Mouse (Mus musculus): ENCODE data around the gene Slc16a6.

Slc16a6 gene

DNA sequence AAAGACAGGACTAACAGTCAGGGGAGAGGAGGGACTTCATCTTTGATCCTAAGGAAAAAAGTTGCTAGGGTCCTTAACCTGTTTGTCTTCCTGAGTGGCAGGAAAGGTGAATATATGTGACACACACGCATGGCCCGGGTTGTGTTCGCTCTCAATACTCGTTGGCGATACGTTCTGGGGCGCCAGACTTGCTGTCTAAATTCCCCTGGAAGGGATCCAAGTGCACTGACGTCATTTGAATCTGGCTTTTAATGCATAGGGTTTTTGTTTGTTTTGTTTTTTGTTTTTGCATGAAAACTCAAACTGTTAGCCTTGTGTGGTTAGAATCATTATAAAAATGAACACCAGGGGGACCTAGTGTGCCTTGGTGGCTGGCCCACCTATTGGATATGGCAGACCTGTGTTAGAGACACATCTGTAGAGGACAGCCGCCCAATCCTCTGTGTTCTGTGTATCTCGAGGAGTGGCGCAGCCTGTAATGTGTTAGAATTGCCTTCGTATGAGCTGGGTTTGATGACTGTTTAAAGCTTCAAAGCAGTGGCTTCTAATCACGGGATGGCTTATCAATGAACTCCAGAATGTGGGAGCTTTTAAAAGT, 27.9 kb downstream of the Slc16a6 start:
- DNase-seq (ENCODE audit: low spot score): peak; percentile 63

DNA sequence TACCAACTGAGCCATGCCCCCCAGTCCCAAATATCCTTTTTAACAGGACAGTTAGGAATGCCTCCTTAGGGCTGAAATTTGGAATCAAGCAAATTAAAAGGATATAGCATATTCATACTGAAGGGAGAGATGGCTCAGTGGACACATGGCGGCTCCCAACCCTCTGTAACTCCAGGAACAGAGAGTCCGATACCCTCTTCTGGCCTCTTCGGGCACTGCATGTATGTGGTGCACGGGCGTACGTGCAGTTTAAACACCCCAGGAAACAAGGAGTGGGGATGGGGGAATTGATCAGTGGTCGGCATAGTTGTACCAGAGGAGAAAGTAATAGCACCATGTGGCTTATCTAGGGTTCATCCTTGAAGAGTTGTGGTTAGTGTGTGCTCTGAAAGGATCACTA, 28.8 kb downstream of the Slc16a6 start:
- no peak for DNase-seq (ENCODE audit: low spot score)

DNA sequence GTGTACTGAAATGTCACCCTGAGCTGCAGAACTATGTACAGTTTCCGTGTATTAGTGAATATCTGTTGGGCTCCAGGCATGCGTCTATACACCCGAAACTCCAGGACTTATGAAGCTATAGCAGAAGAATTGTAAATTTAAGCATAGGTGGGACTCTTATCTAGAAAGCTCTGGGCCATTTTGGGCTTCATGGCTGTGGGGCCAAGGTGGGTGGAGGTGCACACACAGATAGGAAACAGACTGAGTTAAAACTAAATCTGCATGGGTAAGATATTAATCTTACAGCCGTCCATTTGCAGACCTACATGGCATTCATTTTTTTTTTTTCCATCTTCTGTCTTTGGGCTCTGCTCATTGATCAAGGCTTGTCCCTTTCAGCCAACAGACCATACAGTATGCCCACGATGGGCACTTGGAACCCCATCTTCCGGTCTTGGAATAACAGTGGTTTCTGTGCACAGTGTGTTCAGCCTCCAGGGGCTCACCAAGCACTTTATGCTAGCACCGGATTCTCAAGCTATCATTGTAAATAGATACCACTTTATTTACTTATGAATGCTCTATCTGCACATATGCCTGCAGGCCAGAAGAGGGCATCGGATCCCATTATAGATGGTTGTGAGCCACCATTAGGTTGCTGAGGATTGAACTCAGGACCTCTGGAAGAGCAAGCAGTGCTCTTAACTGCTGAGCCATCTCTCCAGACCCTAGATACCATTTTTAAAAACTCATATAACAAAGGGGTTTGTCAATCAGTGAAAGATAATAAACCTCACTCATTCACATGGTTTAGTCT, 29.7 kb downstream of the Slc16a6 start:
- DNase-seq (ENCODE audit: low spot score): no peak

DNA sequence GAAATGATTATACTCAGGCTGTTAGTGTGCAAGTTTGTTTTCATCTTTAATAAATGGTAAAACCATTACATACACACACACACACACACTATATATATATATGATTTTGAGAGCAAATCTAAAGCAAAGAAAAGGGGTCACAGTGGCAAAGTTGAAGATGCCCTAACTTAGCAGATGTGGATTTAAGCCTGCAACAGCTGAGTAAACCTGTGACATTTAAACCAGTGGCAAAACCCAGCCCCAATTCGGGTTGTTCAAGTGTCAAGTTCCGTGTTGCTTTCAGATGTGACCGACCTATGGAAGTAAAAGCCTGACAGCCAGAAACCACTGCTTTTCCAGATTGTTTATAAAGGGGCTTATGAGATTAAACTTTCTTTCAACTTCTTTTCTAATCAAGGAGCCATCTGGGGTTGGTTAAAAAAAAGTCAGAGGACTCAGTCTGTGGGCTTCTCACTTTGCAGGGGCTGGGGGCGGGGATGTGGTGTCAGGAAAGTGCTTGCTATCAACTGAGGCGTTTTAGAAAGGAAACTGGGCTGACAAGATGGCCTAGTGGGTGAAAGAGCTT, 31.1 kb downstream of the Slc16a6 start:
- no peak for DNase-seq (ENCODE audit: low spot score)

DNA sequence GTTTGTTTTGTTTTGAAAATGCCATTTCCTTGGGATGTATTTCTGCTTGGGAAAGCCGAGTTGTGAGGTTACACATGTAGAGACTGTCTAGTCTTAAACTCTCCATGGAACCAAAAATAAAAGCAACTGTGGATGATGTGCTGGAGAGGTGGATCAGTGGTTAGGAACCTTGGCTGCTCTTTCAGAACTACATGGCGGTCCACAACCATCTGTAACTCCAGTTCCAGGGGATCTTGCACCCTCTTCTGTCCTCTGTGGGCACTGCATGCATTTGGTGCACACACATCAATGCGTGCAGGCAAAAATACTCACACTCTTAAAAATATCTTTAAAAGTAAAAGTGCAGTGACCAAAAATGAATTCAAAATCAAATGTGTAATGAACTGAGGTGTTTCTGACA, 32.3 kb downstream of the Slc16a6 start:
- DNase-seq (ENCODE audit: low spot score): peak; percentile 30

DNA sequence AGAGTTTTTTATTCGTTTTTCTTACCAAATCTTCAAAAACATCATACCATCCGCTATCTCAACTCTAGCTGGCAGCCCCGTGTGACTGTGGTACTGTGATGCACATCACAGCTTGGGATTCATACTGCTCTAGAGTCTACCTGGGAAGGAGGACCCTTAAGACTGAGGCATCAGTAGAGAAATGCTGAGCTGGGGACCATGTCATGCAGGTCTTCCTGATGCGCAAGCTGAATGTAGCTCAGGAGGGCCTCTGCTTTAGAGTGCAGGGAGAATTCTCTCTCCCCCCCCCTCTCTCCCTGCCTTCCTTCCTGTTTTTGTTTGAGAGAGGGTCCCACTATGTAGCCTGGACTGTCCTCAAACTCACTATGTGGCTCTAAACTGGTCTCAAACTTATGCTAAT, 32.8 kb downstream of the Slc16a6 start:
- no peak for DNase-seq (ENCODE audit: low spot score)

DNA sequence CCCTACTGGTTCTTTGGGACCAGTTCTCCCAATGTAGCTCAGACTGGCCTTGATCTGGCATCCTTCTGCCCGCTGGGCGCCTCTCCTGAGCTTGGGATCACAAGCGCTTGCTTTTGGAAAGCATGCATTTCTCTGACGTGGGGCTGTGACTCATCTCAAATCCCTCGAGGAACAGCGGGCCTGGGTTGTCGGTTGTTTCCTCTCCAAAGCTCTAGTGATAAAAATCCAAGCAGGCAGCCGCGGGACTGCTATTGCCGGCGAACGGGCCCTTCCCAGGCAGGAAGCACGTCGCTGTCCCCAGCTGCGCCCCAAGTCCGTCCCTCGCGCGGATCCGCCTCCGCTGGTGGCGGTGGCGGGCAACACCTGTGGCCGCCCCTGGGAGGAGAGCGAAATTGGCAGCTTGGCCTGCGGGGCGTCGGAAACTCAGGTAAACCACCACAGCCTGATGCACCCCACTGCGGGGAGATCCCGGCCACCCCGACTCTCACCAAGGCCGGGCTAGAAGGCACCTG, 33.5 kb downstream of the Slc16a6 start:
- DNase-seq (ENCODE audit: low spot score): peak; percentile 96

DNA sequence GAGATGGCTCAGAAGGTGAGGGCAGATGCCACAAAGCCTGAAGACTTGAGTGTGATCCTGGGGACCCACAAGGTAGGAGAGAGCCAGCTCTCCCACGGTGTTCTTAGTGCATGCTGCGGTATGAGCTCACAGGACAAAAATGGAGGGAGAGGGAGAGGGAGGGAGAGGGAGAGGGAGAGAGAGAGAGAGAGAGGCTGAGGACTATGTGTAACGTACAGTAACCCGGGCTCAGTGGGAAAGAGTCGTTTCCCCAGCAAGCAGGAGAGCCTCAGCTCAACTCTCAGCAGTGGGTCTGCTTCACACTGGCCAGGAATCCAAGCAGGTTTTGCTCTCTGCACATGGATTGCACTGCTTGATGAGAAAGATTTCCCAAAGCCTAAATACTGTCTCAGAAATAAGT, 34.2 kb downstream of the Slc16a6 start:
- peak; percentile 44 for DNase-seq (ENCODE audit: low spot score)

DNA sequence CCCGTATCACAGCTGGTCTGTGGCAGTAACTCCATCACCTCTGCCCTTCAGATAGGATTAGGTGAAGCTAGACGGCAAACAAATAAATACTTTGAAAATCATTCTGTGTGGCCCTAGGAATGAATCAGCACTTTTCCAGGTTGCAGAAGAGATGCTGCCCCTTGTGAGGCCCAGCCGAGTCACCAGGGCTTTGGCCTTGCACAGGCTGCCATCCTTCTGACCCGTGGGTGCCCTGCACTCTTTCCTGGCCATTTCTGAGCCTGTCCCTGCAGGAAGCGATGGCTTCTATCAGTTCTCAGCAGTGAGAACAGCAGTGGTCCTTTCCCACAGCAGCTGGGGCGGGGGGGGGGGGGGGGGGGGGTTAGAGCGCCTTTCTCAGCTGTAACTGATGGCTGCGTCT, 36.5 kb downstream of the Slc16a6 start:
- no peak for DNase-seq (ENCODE audit: low spot score)

DNA sequence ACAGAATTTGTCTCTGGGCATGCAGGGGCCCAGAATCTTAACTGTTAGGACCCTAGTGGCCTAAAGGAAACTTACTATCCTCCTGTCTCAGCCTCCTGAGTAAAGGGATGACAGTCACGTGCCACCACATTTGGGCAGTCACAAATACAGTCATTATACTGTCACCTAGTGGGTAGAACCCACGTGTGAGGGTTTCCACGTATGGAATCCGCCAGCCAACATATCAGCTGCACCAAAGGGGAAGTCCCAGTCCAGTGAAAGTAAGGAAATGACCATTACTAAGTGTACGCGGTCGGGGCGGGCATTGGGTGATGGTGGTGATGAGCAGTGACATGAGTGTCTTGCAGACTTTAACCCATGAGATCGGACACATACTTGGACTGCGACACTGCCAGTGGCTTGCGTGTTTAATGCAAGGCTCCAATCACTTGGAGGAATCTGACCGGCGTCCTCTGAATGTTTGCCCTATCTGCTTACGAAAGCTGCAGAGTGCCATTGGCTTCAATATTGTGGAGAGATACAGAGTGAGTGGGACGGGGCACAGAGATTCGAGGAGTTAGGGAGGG, 39.1 kb downstream of the Slc16a6 start:
- no peak for DNase-seq (ENCODE audit: low spot score)

DNA sequence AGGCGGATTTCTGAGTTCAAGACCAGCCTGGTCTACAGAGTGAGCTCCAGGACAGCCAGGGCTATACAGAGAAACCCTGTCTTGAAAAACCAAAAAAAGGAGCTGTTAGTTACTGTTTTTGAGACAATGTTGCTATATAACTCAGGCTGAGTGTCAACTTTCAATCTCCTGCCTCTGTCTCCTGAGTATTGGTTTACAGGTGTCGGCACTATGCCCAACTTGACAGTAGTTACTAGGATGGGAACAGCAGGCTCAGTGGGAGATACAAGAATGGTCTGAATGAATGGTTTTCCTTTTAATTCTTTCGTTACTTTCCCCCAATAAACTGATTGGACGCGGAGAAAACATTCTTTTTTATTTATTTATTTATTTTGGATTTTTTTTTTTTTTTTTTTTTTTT, 46.0 kb downstream of the Slc16a6 start:
- no peak for DNase-seq (ENCODE audit: low spot score)

DNA sequence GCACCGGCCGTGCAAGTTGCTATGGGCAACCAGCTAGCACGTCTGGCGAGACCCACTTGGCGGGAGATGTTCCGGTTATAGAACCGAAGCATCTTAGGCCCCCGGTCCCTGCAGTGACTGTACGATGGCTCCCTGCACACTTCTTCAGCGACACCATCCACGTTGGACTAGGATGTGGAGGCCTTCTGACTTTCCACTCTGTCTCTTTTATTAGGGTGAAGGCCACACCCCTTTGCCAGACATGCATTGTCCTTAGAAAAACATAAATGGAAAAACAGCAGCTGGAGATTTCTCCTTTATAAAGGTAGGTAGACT, 47.2 kb downstream of the Slc16a6 start:
- no peak for DNase-seq (ENCODE audit: low spot score)

DNA sequence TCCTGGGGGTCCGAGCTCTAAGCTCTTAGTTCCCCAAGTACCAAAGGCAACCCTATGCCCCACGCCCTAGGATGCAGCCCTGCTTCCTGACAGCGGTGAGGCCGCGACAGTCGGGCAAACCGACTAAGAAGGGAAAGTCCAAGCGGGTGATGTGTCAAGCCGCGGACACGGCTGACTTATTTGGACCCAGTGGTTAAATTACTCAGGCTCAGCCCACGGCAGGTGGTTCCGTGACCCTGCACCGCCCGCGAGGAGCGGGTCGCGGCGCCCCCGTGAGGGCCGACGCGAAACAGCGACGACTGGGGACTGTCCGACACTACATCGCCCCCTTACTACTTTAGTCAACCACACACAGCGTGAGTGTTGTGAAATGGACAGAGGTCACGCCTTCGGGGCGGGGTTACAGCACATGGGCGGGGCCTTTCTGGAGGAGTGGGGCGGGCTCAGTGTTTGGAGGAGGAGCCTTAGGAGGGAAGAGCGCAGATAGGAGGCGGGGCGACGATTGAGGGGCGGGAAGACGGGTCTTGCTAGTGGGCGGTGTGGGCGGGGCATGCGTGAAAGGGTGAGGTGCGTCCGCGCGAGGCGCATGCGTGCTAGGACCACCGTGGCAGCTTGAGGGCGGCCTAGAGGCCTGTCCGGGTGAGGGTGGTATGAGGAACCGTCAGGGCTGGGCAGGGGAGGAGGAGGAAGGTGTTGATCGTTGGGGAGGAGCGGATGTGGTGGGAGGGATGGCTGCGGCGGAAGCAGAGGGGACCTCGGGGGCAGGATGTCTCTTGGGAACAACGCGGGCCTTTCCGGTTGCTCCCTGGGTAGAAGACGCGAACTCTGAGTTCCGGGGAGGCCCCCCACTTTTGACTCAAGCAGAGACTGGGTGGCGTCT, 47.8 kb downstream of the Slc16a6 start, which contains the start of gene Amz2:
Amz2 (plus strand) TSS at position 555 of the 880 bp plus-strand sequence.
- peak; percentile 99 for DNase-seq (ENCODE audit: low spot score)

DNA sequence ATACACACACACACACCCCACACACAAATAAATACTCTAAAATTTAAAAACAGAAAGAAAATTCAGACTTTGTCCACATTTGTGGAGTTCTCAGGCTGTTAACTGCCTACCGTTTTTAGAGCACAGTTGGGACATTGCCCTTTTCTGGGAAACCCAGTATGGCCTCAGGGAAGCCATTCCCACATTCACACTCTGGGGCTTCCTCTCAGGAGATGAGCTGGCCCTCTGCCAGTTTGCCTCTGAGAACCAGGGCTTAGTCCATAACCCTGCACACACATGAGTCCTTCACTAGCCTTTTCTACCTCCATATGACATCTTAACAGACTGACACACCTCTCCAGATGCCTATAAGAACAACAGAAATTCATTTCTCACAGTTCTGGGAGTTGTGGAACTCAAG, 50.1 kb downstream of the Slc16a6 start:
- no peak for DNase-seq (ENCODE audit: low spot score)

DNA sequence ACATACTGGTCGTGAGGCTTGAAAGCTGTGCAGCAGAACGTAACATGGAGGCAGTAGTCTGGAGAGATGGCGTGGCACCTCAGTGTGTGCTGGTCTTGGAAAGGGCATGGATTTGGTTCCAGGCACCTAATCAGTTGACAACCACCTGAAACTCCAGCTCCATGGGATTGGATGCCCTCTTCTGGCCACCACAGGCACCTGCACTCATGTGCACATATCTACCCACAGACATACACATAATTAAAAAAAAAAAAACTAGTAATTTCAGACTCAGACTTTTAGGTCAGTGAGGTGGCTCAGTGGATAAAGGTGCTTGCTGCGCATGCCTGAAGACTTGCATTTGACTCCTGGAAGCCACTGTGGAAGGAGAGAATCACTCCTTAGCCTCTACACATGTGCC, 51.1 kb downstream of the Slc16a6 start:
- DNase-seq (ENCODE audit: low spot score): no peak

DNA sequence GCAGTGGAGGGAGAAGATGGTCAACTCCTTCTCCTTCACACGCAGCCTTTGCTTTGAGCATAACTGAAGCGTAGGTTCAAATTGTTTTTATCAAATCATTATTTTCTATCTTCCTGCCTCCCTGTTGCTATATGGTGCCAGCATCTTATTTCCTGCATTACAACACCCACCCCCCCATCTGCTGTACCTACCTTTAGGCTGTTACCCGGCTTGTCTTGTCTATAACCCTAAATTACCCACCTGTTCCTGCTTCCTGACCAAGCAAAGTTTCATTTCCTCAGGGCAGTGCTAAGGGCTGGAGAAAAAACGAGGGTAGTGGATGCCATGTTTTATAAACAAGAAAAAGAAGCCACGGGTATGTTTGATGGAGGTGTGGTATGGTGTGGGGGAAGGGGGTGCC, 52.2 kb downstream of the Slc16a6 start:
- no peak for DNase-seq (ENCODE audit: low spot score)

DNA sequence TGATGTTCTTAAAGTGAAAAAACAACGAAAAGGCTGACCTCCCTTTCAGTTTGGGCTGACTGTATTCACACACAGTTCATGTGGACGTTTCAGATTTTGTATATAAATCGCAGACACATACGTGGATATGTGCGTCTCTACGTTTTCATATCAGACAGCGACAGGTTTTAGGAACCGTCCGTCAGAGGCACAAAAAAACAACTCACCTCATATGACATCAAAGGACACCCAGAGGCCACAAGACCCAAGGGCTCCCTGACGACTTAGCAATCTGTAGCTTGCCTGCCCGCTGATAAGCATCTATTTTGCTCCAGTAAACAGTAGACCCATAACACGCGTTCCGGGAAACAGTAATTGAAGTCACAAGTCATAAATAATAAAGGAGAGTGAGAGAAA, 52.8 kb downstream of the Slc16a6 start:
- peak; percentile 50 for DNase-seq (ENCODE audit: low spot score)

DNA sequence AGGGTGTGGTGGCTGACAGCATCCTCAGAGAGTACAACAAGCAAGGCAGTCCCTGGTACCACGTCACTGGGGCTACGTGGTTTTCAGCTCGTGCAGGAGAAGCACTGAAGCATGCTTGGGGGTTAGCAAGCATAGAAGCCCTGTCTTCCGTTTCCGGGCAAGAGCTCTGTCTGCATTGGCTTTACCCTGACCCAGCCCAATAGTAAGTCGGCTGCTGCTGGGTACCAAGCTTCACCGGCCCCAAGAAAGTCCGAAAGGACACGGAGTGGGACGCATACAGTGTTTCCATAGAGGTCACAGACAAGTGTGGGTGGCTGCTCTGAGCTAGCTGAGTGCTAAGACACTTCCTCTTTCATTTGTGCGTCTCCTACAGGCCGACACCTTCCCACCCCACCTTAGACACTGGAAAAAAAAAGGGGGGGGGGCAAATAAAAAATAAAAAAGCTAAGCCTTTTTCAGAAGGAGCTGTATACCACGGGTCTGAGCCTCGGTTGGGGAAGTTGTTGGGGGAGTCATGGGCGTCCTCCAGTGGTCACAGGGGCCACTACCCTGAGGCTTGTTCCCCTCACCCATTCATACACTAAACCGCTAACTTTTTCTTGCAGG, 53.3 kb downstream of the Slc16a6 start:
- DNase-seq (ENCODE audit: low spot score): peak; percentile 74

DNA sequence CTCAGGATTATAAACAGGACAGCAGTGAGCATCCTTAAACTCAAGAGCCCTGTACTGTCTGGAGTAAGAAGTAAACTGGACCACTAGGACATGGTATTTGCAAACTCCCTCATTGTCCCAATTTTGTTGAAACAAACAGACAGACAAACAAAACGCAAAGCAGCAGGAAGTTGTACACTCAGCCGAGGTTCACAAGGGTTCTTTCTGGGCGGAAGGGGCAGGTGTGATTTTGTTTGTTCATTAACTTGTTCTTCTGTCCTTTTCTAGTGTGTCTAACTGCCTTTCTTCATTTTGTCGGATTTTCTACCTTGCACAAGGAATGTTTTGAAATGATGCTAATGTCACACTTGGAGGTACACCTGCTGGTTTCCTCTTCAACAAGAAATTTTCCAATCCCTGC, 53.9 kb downstream of the Slc16a6 start:
- DNase-seq (ENCODE audit: low spot score): no peak

DNA sequence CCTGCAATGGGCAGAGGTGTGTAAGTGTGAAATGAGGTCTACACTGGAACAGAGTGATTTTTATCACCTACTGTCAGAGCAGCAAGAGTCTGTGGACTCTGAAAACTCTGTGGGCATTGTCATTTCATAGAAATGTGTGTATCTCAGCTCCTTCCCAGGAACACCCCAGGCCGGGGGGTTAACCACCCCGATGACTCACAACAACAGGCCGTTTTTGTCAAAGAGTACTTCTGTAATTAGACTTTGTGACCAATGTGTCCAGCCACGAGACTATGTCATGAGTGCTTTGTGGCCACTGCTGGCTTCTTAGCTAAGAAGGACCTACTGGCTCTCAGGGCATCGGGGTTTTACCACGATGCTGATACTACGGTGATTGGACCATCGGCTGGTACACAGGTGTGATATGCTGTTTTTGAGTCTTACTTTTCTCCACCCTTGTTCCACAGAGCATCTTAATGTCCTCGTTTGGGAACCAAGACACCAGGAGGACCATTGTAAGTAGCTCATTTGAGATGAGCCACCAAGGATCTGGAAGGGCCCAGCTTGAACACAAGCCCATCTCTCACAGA, 55.8 kb downstream of the Slc16a6 start:
- no peak for DNase-seq (ENCODE audit: low spot score)

DNA sequence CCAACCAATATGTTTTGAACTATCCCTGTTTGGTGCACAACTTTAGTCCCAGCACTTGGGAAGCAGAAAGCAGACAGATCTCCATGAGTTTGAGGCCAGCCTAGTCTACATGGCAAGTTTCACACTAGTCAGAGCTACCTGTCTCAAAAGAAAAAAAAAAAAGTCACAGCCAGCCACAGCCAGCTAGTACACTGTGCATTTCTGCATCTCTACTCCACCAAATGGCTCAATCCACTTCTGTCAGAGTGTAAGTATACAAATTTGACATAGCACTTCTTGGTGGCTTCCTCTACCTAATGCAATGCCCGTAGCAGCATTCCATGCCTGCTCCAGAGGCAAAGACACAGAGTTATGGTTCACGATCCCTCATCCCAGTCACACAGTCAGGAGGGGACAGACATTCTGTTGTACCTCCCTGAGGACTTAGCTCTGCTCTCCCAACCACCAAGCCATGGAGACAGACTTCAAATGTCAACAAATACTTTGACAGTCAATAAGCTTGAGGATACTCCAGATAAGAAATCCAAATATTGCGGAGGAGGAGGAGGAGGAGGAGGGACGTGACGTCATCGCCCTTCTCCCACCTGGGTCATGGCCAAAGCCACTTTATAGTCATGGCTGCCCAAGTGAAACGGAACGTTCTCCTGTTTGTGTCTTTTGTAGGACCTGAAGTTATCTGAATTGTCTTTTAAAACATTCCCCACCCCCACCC, 56.5 kb downstream of the Slc16a6 start:
- DNase-seq (ENCODE audit: low spot score): no peak

Measured in MN1 (cell line).